Mouse (Mus musculus) ES-E14 (cell line): Measurements from ENCODE around the gene Fars2.

ENCODE experiments used
- HCFC1 ChIP-seq: IDR thresholded peaks from 2 replicates; pipeline ENCODE4 v1.6.1; 2012; ENCODE audit warnings: low read length, inconsistent platforms, borderline replicate concordance; ENCODE audit not compliant: insufficient read depth
- MAFK ChIP-seq: IDR thresholded peaks from 2 replicates; pipeline ENCODE4 v1.6.1; 2014; ENCODE audit warnings: mild to moderate bottlenecking, low read depth, low read length, inconsistent platforms; ENCODE audit not compliant: insufficient read depth
- ZC3H11A ChIP-seq: IDR thresholded peaks from 2 replicates; pipeline ENCODE4 v1.6.1; 2012; ENCODE audit warnings: low read depth, mild to moderate bottlenecking, inconsistent platforms, low read length, borderline replicate concordance
- ZNF384 ChIP-seq: IDR thresholded peaks from 2 replicates; pipeline ENCODE4 v1.6.1; 2012; ENCODE audit warnings: low read depth, low read length, inconsistent platforms

DNA sequence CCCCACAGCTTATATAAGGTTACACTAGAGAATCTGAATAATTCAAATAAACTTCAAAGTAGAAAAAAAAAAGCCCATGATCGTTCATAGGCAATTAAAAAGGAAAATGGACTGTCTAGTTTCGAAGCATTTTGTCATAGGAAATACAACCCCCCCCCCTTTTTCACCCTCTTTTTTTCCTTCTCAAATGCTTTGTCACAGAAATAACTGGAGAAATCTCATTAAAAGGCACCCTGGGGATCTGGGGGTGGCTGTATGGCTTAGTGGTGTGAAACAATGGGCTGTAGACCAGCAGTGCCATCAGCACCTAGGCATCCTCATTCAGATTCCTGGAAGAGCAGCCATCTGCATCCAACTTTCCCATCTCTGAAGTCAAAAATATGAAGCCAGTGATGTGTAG lies 64.0 kb downstream of the Fars2 start:
- TF ChIP-seq MAFK, result no peak
- no peak for TF ChIP-seq HCFC1
- TF ChIP-seq ZC3H11A, result no peak
- TF ChIP-seq ZNF384, result no peak
